ENCODE assay signal across 21 mouse cellular contexts in genomic region chr19:27173836-27174235, GRCm38 (mm10). TPM values are rescaled to one million over a fixed set of nuclear protein-coding genes. Genes with fewer than 3 reads are reported as not detected.
DNase-seq lines count a peak whose midpoint lies in the region; ATAC-seq and TF ChIP-seq lines count a peak whose summit lies in the region.
"Had no signal": no experiment of that assay in that cellular context is flagged by ENCODE, and none has a peak within 500 bp of the region (broad histone marks: within the 10 kb centered on the region; RNA-seq: fewer than 3 reads in every experiment).

No protein-coding gene starts in this region.

- 50% methylated on average over 2 of the region's 2 CpGs for WGBS in kidney, adult 2 months

- no peak for TF ChIP-seq POLR2A in kidney, adult 2 months (IDR thresholded peaks at IDR 0.05; ENCODE audit: low read depth, low read length)

- H3K36me3 ChIP-seq in kidney, adult 2 months (ENCODE audit: control insufficient read depth, insufficient read depth, low read length) = no peaks in the 10 kb centered on the region
- H3K36me3 ChIP-seq: heart, embryonic 10.5 days; hindbrain, embryonic 12.5 days; neural tube, embryonic 15.5 days had no signal

- no peak overlapping the region for H3K4me3 ChIP-seq in kidney, adult 2 months (ENCODE audit: insufficient read depth, low read depth, low read length)
- H3K4me3 ChIP-seq: heart, embryonic 10.5 days; hindbrain, embryonic 12.5 days; megakaryocyte, embryonic 14.5 days; neural tube, embryonic 15.5 days had no signal

- H3K4me1 ChIP-seq in kidney, adult 2 months (ENCODE audit: control insufficient read depth, insufficient read depth, low read length) = no peaks in the 10 kb centered on the region
- H3K4me1 ChIP-seq: hindbrain, embryonic 12.5 days; neural tube, embryonic 15.5 days had no signal

- TF ChIP-seq CTCF in kidney, adult 2 months (conservative IDR thresholded peaks at IDR 0.05; ENCODE audit: insufficient read depth, insufficient read length, low read depth, low read length) = no peak

- no peak overlapping the region for H3K27ac ChIP-seq in kidney, adult 2 months (ENCODE audit: insufficient read depth, low read depth, low read length)
- H3K27ac ChIP-seq: heart, embryonic 10.5 days; hindbrain, embryonic 12.5 days; liver, embryonic 14.5 days; neural tube, embryonic 15.5 days had no signal

- H3K27me3 ChIP-seq in kidney, adult 2 months (replicated peaks; ENCODE audit: control insufficient read depth, insufficient read depth, low read length) = no peaks in the 10 kb centered on the region
- H3K27me3 ChIP-seq: hindbrain, embryonic 12.5 days; megakaryocyte, embryonic 14.5 days; neural tube, embryonic 15.5 days had no signal

- DNase-seq in adrenal gland, postnatal 14 days = peak; percentile 42
- no peak for DNase-seq in adrenal gland, postnatal 25 days
- peak; percentile 30 for DNase-seq in kidney, postnatal 14 days
- no peak for DNase-seq in kidney, adult 2 months
- DNase-seq in brain, adult 2 months (ENCODE audit: low read depth, low spot score) = peak; percentile 8
- DNase-seq in mesoderm, embryonic 11.5 days (ENCODE audit: low read depth, low spot score) = peak; percentile 4
- no peak for DNase-seq in layer of hippocampus, postnatal 36 days
- DNase-seq: cerebellum, postnatal 25 days; embryo, embryonic 11 days; kidney, adult 8-10 months; spleen, adult 18-20 months; thymus, postnatal 36 days had no signal

- ATAC-seq in megakaryocyte progenitor cell, adult 5-6 weeks (replicated peaks; ENCODE audit: poor library complexity) = no peak
- ATAC-seq: forebrain, embryonic 16.5 days; lung, postnatal 0 days; midbrain, embryonic 16.5 days had no signal

RNA-seq across cellular contexts. Expression of gene Vldlr, which starts 42.4 kb away (rescaled TPM):
- 46.5 and 53.1 TPM in 2 replicates for total RNA-seq in adrenal gland, postnatal 14 days (2021)
- total RNA-seq in adrenal gland, postnatal 25 days (2021) = 24.0 and 28.5 TPM in 2 replicates
- polyA plus RNA-seq in kidney, adult 2 months (2012; rRNA removed) = 31.2 and 43.6 TPM in 2 replicates
- total RNA-seq in megakaryocyte progenitor cell, adult 5-6 weeks (2015) = 0.29 and 0.67 TPM in 2 replicates
- total RNA-seq in megakaryocyte progenitor cell, adult 5-6 weeks (2017) = 0.79 and 1.6 TPM in 2 replicates
- total RNA-seq in layer of hippocampus, postnatal 36 days (2021) = 10 to 100 TPM; 49.0 to 50.6 TPM

Comparison
In these comparisons a context has a peak if more than half of its experiments do, and no peak if none do; other contexts are left out.
1. DNase-seq: peak in adrenal gland, postnatal 14 days (single experiment), kidney, postnatal 14 days (single experiment), brain, adult 2 months (single experiment) and mesoderm, embryonic 11.5 days (single experiment); none in adrenal gland, postnatal 25 days (single experiment), kidney, adult 2 months (single experiment) and layer of hippocampus, postnatal 36 days (0 of 2).